Mouse (Mus musculus) fibroblast of lung, adult 2 months (primary cell): ENCODE data around the gene Rhbdd2.

Experiments
- DNase-seq: peaks from one replicate; pipeline ENCODE4 v3.0.0-alpha.2; 2011; ENCODE audit warnings: low read depth

Rhbdd2 gene

GRCm38 (mm10) chr5:135645330-135645729, 12.9 kb downstream of the Rhbdd2 start:
- no peak for DNase-seq

- no peak for DNase-seq
Measured at GRCm38 (mm10) chr5:135646038-135646437, 13.6 kb downstream of the Rhbdd2 start.

GRCm38 (mm10) chr5:135648461-135649308, 16.3 kb downstream of the Rhbdd2 start:
- DNase-seq = no peak

- DNase-seq = no peak
Measured at GRCm38 (mm10) chr5:135649309-135649633, 16.9 kb downstream of the Rhbdd2 start.

- no peak for DNase-seq
Measured at GRCm38 (mm10) chr5:135651536-135651935, 19.1 kb downstream of the Rhbdd2 start.

- no peak for DNase-seq
Measured at GRCm38 (mm10) chr5:135653209-135653608, 20.8 kb downstream of the Rhbdd2 start.

GRCm38 (mm10) chr5:135656046-135656445, 23.6 kb downstream of the Rhbdd2 start:
- no peak for DNase-seq

GRCm38 (mm10) chr5:135657128-135657527, 24.7 kb downstream of the Rhbdd2 start:
- DNase-seq = no peak

- no peak for DNase-seq
Measured at GRCm38 (mm10) chr5:135657703-135658373, 25.4 kb downstream of the Rhbdd2 start.

GRCm38 (mm10) chr5:135659956-135660355, 27.5 kb downstream of the Rhbdd2 start:
- DNase-seq = no peak

- DNase-seq = no peak
Measured at GRCm38 (mm10) chr5:135660535-135660934, 28.1 kb downstream of the Rhbdd2 start.

- no peak for DNase-seq
Measured at GRCm38 (mm10) chr5:135666890-135667289, 34.5 kb downstream of the Rhbdd2 start.

- no peak for DNase-seq
Measured at GRCm38 (mm10) chr5:135668071-135668470, 35.7 kb downstream of the Rhbdd2 start.

- no peak for DNase-seq
Measured at GRCm38 (mm10) chr5:135669741-135670275, 37.4 kb downstream of the Rhbdd2 start, which contains the start of gene Por. Gene Por, plus strand, starts transcription at chr5:135670033.

- no peak for DNase-seq
Measured at GRCm38 (mm10) chr5:135670881-135671280, 38.5 kb downstream of the Rhbdd2 start.

- DNase-seq = no peak
Measured at GRCm38 (mm10) chr5:135672509-135672908, 40.1 kb downstream of the Rhbdd2 start.

- no peak for DNase-seq
Measured at GRCm38 (mm10) chr5:135672980-135673379, 40.6 kb downstream of the Rhbdd2 start.

- peak; percentile 47 for DNase-seq
Measured at GRCm38 (mm10) chr5:135674349-135674775, 41.9 kb downstream of the Rhbdd2 start.

- peak; percentile 76 for DNase-seq
Measured at GRCm38 (mm10) chr5:135674821-135675220, 42.4 kb downstream of the Rhbdd2 start.

GRCm38 (mm10) chr5:135676696-135677095, 44.3 kb downstream of the Rhbdd2 start:
- DNase-seq = no peak

GRCm38 (mm10) chr5:135677251-135677650, 44.8 kb downstream of the Rhbdd2 start:
- DNase-seq = no peak

- no peak for DNase-seq
Measured at GRCm38 (mm10) chr5:135678481-135678880, 46.1 kb downstream of the Rhbdd2 start.

- no peak for DNase-seq
Measured at GRCm38 (mm10) chr5:135680967-135681545, 48.6 kb downstream of the Rhbdd2 start.
